In genomic region chr2:101693577-101694215, GRCm38 (mm10) we compare ENCODE assay signal across 9 mouse cellular contexts. TPM values are rescaled to one million over a fixed set of nuclear protein-coding genes. Genes with fewer than 3 reads are reported as not detected.
DNase-seq lines count a peak whose midpoint lies in the region; ATAC-seq and TF ChIP-seq lines count a peak whose summit lies in the region.
"Had no signal": no experiment of that assay in that cellular context is flagged by ENCODE, and none has a peak within 500 bp of the region (broad histone marks: within the 10 kb centered on the region; RNA-seq: fewer than 3 reads in every experiment).

No protein-coding gene starts in this region.

- TF ChIP-seq CTCF in liver, embryonic 14.5 days (IDR thresholded peaks at IDR 0.05; ENCODE audit: low read depth): peak; percentile 45

- H3K4me1 ChIP-seq in forebrain, embryonic 14.5 days (ENCODE audit: control insufficient read depth, insufficient read depth, low read length): no peaks in the 10 kb centered on the region
- H3K4me1 ChIP-seq in forebrain, embryonic 12.5 days: no peaks in the 10 kb centered on the region
- H3K4me1 ChIP-seq in liver, embryonic 14.5 days (replicated peaks; ENCODE audit: control insufficient read depth in 2 of 2, insufficient read depth in 2 of 2, low read length in 1 of 2): 0 out of 4 replicates have a peak, but pooled peaks cover 0 to 4% of the 10 kb centered on the region in 2 experiments

- DNase-seq in forebrain, embryonic 14.5 days (ENCODE audit: low spot score): peak; percentile 67
- DNase-seq in liver, embryonic 14.5 days (ENCODE audit: low read depth in 3 of 3, low spot score in 3 of 3): no peak
- DNase-seq in liver: no peak
- DNase-seq in NIH3T3 (ENCODE audit: low read depth): peak; percentile 66
- DNase-seq in thymus, postnatal 25 days: peak; percentile 22
- DNase-seq in left cerebral cortex, adult 11 months (ENCODE audit: low spot score): no peak

- no peaks in the 10 kb centered on the region for H3K27me3 ChIP-seq in forebrain, embryonic 14.5 days (replicated peaks; ENCODE audit: control insufficient read depth, insufficient read depth, low read length)
- no peaks in the 10 kb centered on the region for H3K27me3 ChIP-seq in forebrain, embryonic 12.5 days
- H3K27me3 ChIP-seq in liver, embryonic 14.5 days (ENCODE audit: control insufficient read depth, insufficient read depth, low read length): no peaks in the 10 kb centered on the region
- H3K27me3 ChIP-seq: liver, embryonic 15.5 days had no signal

- no peak overlapping the region for H3K27ac ChIP-seq in forebrain, embryonic 14.5 days (ENCODE audit: low read depth, low read length)
- H3K27ac ChIP-seq in forebrain, embryonic 12.5 days: no peak overlapping the region
- H3K27ac ChIP-seq in liver, embryonic 14.5 days: no peak overlapping the region
- H3K27ac ChIP-seq: liver, embryonic 15.5 days had no signal

- no peak overlapping the region for H3K4me2 ChIP-seq in forebrain, embryonic 14.5 days (ENCODE audit: low read length)
- H3K4me2 ChIP-seq in forebrain, embryonic 12.5 days: no peak overlapping the region
- no peak overlapping the region for H3K4me2 ChIP-seq in liver, embryonic 14.5 days (ENCODE audit: low read depth)
- H3K4me2 ChIP-seq: liver, embryonic 15.5 days had no signal

- no peaks in the 10 kb centered on the region for H3K9me3 ChIP-seq in forebrain, embryonic 14.5 days (replicated peaks; ENCODE audit: control insufficient read depth, low read length)
- H3K9me3 ChIP-seq in forebrain, embryonic 12.5 days: no peaks in the 10 kb centered on the region
- no peaks in the 10 kb centered on the region for H3K9me3 ChIP-seq in liver, embryonic 14.5 days (ENCODE audit: control insufficient read depth, low read length)
- H3K9me3 ChIP-seq: liver, embryonic 15.5 days had no signal

- WGBS in forebrain, embryonic 14.5 days: 60% methylated on average over 5 of the region's 5 CpGs
- 59% methylated on average over 5 of the region's 5 CpGs for WGBS in forebrain, embryonic 12.5 days
- WGBS in liver, embryonic 14.5 days (ENCODE audit: insufficient replicate concordance): 63% methylated on average over 5 of the region's 5 CpGs

- H3K36me3 ChIP-seq in forebrain, embryonic 14.5 days (ENCODE audit: control insufficient read depth, insufficient read depth, low read length): peaks cover 82% of the 10 kb centered on the region
- H3K36me3 ChIP-seq in forebrain, embryonic 12.5 days (replicated peaks): peaks cover 71% of the 10 kb centered on the region
- H3K36me3 ChIP-seq in liver, embryonic 14.5 days (replicated peaks; ENCODE audit: control insufficient read depth, insufficient read depth, low read depth): peaks cover 20% of the 10 kb centered on the region

- no peak for TF ChIP-seq EP300 in liver, embryonic 14.5 days (IDR thresholded peaks at IDR 0.05; ENCODE audit: low read depth)

- H3K9ac ChIP-seq in forebrain, embryonic 14.5 days (ENCODE audit: low read length): no peak overlapping the region
- H3K9ac ChIP-seq in forebrain, embryonic 12.5 days: no peak overlapping the region
- no peak overlapping the region for H3K9ac ChIP-seq in liver, embryonic 14.5 days (replicated peaks)
- H3K9ac ChIP-seq: liver, embryonic 15.5 days had no signal

- no peak overlapping the region for H3K4me3 ChIP-seq in forebrain, embryonic 14.5 days (ENCODE audit: low read depth, low read length)
- no peak overlapping the region for H3K4me3 ChIP-seq in forebrain, embryonic 12.5 days (replicated peaks)
- H3K4me3 ChIP-seq in liver, embryonic 14.5 days (ENCODE audit: insufficient read depth in 1 of 2, low read depth in 2 of 2, low read length in 2 of 2): no peak overlapping the region
- H3K4me3 ChIP-seq: liver, embryonic 15.5 days had no signal

- peak; percentile 37; the same call in 1 of the 2 replicates for ATAC-seq in forebrain, embryonic 14.5 days
- no peak for ATAC-seq in forebrain, embryonic 12.5 days (ENCODE audit: low FRiP score)
- ATAC-seq in liver, embryonic 14.5 days (ENCODE audit: insufficient read depth): no peak
- peak; percentile 53 for ATAC-seq in inflammation-experienced regulatory T-cells, adult 6 months

RNA-seq across cellular contexts. Expression of gene Traf6, which starts 15.5 kb away (rescaled TPM):
- 12.8 and 13.1 TPM in 2 replicates for polyA plus RNA-seq in forebrain, embryonic 14.5 days (2014; fragmentation: Nextera tagmentation; extraction: Ambion mirVana)
- 18.9 and 19.6 TPM in 2 replicates for polyA plus RNA-seq in forebrain, embryonic 12.5 days (2016; fragmentation: Nextera tagmentation; extraction: Ambion mirVana)
- polyA plus RNA-seq in liver, embryonic 14.5 days (2012; rRNA removed): 2.7 and 3.3 TPM in 2 replicates
- 4.5 and 5.3 TPM in 2 replicates for polyA plus RNA-seq in liver, embryonic 14.5 days (2014; fragmentation: Nextera tagmentation; extraction: Ambion mirVana)
- polyA plus RNA-seq in inflammation-experienced regulatory T-cells, adult 6 months (2017; shearing (Covaris generic)): 10 to 100 TPM; 10.8 to 15.1 (median 14.4) TPM

RNA-seq across cellular contexts. Expression of gene B230118H07Rik, which starts 44.4 kb away (rescaled TPM):
- 50.2 and 58.8 TPM in 2 replicates for polyA plus RNA-seq in forebrain, embryonic 14.5 days (2014; fragmentation: Nextera tagmentation; extraction: Ambion mirVana)
- polyA plus RNA-seq in forebrain, embryonic 12.5 days (2016; fragmentation: Nextera tagmentation; extraction: Ambion mirVana): 51.7 and 59.1 TPM in 2 replicates
- 4.1 and 4.8 TPM in 2 replicates for polyA plus RNA-seq in liver, embryonic 14.5 days (2012; rRNA removed)
- 20.0 and 21.3 TPM in 2 replicates for polyA plus RNA-seq in liver, embryonic 14.5 days (2014; fragmentation: Nextera tagmentation; extraction: Ambion mirVana)
- under 1 TPM in 2 of 3 experiments, not detected in 1; 0.59 to 0.79 TPM for polyA plus RNA-seq in inflammation-experienced regulatory T-cells, adult 6 months (2017; shearing (Covaris generic))

RNA-seq across cellular contexts. Expression of gene Rag1, which starts 44.4 kb away (rescaled TPM):
- 0.07 and 0.13 TPM in 2 replicates for polyA plus RNA-seq in forebrain, embryonic 14.5 days (2014; fragmentation: Nextera tagmentation; extraction: Ambion mirVana)
- 0.04 and 0.14 TPM in 2 replicates for polyA plus RNA-seq in forebrain, embryonic 12.5 days (2016; fragmentation: Nextera tagmentation; extraction: Ambion mirVana)
- 0.17 and 0.19 TPM in 2 replicates for polyA plus RNA-seq in liver, embryonic 14.5 days (2012; rRNA removed)
- 0.20 and 0.32 TPM in 2 replicates for polyA plus RNA-seq in liver, embryonic 14.5 days (2014; fragmentation: Nextera tagmentation; extraction: Ambion mirVana)
- not detected for polyA plus RNA-seq in inflammation-experienced regulatory T-cells, adult 6 months (2017; shearing (Covaris generic))

Comparison
In these comparisons a context has a peak if more than half of its experiments do, and no peak if none do; other contexts are left out.
1. ATAC-seq: peak in forebrain, embryonic 14.5 days (single experiment) and inflammation-experienced regulatory T-cells, adult 6 months (single experiment); none in forebrain, embryonic 12.5 days (single experiment) and liver, embryonic 14.5 days (single experiment).
2. DNase-seq: peak in forebrain, embryonic 14.5 days (single experiment), NIH3T3 (single experiment) and thymus, postnatal 25 days (single experiment); none in liver, embryonic 14.5 days (0 of 3), liver (single experiment) and left cerebral cortex, adult 11 months (single experiment).